Mouse (Mus musculus) myocyte (in vitro differentiated cells): ENCODE measurements around the gene Slc12a8.

Experiments
- CEBPB ChIP-seq: IDR thresholded peaks from 2 replicates; pipeline ENCODE4 v1.6.1; 2011; ENCODE audit warnings: mild to moderate bottlenecking, moderate library complexity; ENCODE audit not compliant: poor library complexity, insufficient read depth, severe bottlenecking
- POLR2A ChIP-seq: IDR thresholded peaks from one replicate; pipeline ENCODE4 v1.6.1; 2011; ENCODE audit warnings: low read depth, mild to moderate bottlenecking, control low read depth, moderate library complexity; ENCODE audit not compliant: insufficient read length

DNA sequence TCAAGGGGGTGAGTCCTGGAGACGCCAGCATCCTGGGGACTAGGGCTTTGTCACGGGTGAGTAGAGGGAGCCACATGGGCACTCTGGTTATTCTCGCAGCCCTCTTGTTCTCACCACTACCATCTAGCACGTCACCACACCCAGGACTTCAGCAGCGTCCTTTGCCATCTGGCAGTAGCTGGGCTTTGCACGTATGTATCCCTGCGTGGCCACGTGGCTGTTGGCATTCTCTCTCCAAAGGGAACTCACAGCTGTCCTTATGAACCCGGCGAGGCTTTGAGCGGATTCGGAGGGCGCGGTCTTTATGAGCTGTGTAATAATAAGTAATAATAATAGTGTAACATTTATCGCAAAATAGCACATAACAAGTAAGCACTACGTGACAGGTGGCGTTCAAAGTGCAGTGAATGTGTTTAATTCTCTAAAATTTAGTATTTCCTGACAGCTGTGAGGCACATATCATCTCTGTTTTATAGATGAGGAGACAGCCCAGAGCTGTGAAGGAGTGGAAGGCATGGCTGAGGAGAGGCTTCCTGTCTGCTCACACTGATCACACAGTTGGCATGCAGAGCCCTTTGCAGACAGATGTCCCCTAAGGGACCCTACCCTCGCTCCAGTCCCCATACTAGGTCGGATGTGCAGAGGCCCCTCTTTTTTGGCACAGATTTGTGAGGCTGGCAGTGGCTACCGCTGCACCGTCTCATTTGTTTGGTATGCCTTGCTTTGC, 20.5 kb downstream of the Slc12a8 start:
- TF ChIP-seq POLR2A (no peak), CEBPB (no peak)
